Mouse (Mus musculus): ENCODE measurements around the gene Gnaq. TPM values are rescaled to one million over a fixed set of nuclear protein-coding genes. Genes with fewer than 3 reads are reported as not detected.
"Not testable (repeated sequence)": the region's sequence is repeated elsewhere in the genome, so short reads cannot be mapped to it uniquely, and the experiment has no call there.

Gene Gnaq
- total RNA-seq (2021) = 10 to 100 TPM; 47.2 to 53.6 TPM
- long read RNA-seq, experiment 1, full-length matches to known transcripts = 2 of 9 reads
- long read RNA-seq, experiment 1, partial matches to known transcripts = 6 of 9 reads
- long read RNA-seq, experiment 1, other reads (novel, unspliced or antisense) = 1 of 9 reads
- long read RNA-seq, experiment 2, full-length matches to known transcripts = 1 of 9 reads
- long read RNA-seq, experiment 2, partial matches to known transcripts = 0 of 9 reads
- long read RNA-seq, experiment 2, other reads (novel, unspliced or antisense) = 8 of 9 reads

- DNase-seq (ENCODE audit: low spot score in 2 of 2) = no peak
These were observed at the start of gene Gnaq for GRCm38 (mm10) chr19:16132791-16132864. Gene Gnaq (plus strand): TSS chr19:16132831.

DNA sequence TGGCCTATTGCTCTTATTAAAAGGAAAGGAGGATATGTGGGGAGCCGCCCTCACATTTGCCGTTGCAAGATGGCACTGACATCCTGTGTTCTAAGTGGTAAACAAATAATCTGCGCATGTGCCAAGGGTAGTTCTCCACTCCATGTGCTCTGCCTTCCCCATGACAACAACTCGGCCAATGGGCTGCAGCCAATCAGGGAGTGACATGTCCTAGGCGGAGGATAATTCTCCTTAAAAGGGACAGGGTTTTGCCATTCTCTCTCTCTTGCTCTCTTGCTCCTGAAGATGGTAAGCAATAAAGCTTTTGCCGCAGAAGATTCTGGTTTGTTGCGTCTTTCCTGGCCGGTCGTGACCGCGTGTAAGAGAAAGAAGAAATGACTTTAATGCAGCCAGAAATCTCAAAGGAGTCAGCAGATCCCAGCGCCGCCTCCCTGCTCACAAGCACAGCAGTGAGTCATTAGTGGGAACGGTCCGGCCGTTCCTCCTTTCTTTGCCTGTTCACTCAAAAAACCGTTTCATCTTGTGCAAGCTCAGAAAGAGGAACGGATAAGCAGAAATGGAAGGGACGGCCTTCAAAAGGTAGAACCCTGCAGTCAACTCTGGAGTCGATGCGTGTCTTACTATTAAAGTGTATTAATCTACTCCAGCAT, 48.5 kb upstream of the Gnaq start:
- DNase-seq (ENCODE audit: low spot score in 2 of 2) = not testable (repeated sequence)

- DNase-seq (ENCODE audit: low spot score in 2 of 2) = no peak
These were observed 47.4 kb upstream of the Gnaq start for GRCm38 (mm10) chr19:16085248-16085647.

DNA sequence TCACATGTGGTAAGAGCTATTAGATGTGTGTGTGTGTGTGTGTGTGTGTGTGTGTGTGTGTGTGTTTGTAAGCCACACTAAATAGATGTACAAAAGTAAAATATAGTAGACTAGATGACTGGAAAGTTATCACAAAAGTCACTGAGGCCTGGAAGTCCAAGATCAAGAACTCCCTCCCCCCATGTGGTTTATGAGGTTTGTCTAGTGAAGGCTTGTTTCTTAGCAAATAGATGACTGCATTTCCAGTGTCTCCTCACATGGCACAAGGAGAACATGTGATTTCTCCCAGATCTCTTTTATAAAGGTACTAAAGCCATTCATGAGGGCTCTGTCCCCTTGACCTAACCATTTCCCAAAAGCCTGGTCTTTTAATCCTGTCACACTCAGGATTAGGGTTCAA, 46.5 kb upstream of the Gnaq start:
- DNase-seq (ENCODE audit: low spot score in 2 of 2) = no peak

GRCm38 (mm10) chr19:16086581-16086980, 46.0 kb upstream of the Gnaq start:
- no peak for DNase-seq (ENCODE audit: low spot score in 2 of 2)

DNA sequence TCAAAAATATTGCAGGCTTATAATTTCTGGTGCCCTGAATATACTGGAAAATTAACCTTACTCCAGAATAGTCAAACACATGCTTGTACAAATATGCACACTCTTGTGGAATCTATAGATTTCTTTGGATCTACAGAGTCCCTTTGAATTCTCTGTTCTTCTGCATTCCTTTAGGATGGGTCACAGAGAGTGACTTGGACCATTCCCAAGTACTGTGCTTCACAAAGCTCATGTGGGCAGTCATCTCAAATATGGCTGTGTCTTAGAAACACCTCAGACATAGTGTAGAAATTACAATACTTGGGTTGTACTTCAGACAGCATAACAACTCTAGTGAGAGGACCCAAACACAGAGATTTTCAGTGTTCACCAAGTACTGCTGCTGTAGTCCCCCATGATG, 45.2 kb upstream of the Gnaq start:
- DNase-seq (ENCODE audit: low spot score in 2 of 2) = no peak

- DNase-seq (ENCODE audit: low spot score in 2 of 2) = no peak
These were observed 39.0 kb upstream of the Gnaq start for GRCm38 (mm10) chr19:16093616-16094015.

DNA sequence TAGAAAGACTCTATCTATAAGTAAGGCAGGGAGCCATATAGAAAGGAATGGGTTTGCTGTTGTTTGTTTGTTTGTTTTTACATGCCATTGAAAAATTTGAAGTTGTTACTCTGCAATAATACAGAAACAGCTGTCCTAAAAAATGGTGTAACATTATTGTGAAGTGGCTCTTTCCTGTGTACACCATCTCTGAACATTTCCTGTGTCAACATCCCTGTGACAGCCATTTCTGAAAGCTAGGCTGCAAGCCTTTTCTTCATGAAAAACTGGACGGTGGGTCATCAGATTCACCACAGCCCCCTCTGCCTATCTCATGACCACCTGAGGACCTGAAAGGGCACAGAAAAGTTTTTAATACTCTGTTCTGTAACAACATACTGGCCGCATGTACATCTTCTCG, 22.7 kb upstream of the Gnaq start:
- no peak for DNase-seq (ENCODE audit: low spot score in 2 of 2)

DNA sequence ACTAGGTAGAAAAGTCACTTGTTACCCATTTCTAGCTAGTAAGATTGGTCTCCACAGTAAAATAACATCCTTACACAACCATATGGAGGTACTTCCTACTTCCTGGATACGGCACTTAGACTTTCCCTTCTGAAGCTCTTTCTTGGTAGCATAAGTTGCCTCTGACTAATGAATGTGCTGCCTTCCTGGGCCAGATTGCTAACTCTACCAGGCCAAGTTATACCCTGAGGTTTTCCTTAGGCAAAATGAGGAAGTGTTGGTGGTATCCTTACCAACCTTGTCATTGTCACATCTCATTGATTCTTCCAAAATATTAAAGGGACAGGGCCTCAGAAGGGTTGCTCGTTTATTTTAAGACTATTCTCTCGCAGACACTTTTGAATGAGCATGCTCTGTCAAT, 22.0 kb upstream of the Gnaq start:
- DNase-seq (ENCODE audit: low spot score in 2 of 2) = no peak

DNA sequence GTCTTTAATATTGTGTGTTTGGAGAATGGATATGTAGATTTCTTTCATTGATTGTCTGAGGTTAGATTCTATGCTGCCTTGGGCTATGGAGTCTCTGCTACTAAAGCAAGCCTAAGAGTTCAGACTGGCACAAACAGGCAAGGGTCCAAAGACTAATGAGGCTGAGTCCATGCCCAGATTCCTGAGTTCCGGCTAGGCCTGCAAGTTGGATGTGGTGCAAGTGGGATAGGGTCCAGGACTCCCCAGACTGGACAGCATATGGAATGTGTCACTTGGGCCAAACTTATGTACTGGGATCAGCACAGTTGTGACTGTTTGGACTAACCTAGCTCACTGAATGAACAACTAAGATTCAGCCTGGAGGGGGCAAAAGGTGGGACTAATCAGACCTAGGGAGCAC, 19.3 kb upstream of the Gnaq start:
- DNase-seq (ENCODE audit: low spot score in 2 of 2) = no peak

DNA sequence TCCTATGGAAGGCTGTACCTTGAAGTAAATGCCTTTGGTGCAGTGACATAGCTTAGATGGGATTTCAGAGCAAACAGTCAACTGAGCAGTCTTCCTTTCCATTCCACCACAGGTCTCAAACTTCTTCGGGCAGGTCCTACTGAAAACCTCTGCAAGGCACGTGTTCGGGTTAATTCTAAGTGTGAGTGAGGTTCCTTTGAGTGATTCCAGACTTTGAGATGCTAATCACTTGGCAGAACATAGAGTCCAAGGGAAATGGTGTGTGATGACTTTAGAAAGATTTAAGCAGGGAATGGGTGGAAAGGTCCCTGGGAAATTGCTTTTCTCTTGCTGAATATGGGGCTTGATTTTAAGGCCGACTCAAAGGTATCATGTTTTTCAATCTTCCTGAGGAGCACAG, 14.2 kb upstream of the Gnaq start:
- no peak for DNase-seq (ENCODE audit: low spot score in 2 of 2)

GRCm38 (mm10) chr19:16121301-16121700, 11.3 kb upstream of the Gnaq start:
- no peak for DNase-seq (ENCODE audit: low spot score in 2 of 2)

GRCm38 (mm10) chr19:16128715-16129114, 3.9 kb upstream of the Gnaq start:
- no peak for DNase-seq (ENCODE audit: low spot score in 2 of 2)

GRCm38 (mm10) chr19:16129171-16129570, 3.5 kb upstream of the Gnaq start:
- no peak for DNase-seq (ENCODE audit: low spot score in 2 of 2)

GRCm38 (mm10) chr19:16130476-16130875, 2.2 kb upstream of the Gnaq start:
- DNase-seq (ENCODE audit: low spot score in 2 of 2) = no peak

- DNase-seq (ENCODE audit: low spot score in 2 of 2) = no peak
These were observed 800 bp upstream of the Gnaq start for GRCm38 (mm10) chr19:16131831-16132230.

- peak; percentile 88 to 91 for DNase-seq (ENCODE audit: low spot score in 2 of 2)
These were observed 266 bp upstream of the Gnaq start for GRCm38 (mm10) chr19:16132340-16132790.

DNA sequence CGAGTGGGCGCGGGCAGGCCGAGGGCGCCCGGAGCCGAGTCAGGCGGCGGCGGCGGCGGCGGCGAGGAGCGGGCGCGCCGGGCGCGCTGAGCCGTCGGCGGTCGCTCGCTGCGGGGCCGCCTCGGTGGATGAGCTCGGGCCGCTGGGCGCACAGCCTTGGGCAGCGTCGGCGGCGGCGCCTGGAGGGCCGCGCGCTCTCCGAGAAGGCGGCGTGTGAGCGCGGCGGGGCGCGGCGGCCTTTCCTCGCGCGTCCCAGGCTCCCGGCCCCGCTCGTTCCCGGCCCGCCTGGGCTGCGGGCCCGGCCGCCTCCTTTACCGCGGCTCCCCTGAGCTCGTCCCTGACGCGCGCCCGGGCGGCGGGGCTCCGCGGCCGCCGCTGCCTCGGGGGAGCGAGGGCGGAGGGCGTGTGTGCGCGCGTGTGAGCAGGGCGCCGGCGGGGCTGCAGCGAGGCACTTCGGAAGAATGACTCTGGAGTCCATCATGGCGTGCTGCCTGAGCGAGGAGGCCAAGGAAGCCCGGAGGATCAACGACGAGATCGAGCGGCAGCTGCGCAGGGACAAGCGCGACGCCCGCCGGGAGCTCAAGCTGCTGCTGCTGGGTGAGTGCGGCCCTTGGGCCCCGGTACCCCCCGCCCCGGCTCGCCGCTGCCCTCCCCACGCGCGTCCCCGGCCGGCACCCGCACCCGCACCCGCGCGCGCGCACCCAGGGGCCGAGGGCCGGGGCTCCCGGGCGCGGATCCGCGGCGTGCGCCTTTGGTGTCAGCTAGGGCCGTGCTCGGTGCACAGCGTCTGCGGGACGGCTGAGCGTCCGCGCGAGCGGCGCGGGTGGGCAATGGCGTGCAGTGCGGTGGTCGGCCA, 462 bp downstream of the Gnaq start:
- DNase-seq (ENCODE audit: low spot score in 2 of 2) = peak; percentile 62 to 69

DNA sequence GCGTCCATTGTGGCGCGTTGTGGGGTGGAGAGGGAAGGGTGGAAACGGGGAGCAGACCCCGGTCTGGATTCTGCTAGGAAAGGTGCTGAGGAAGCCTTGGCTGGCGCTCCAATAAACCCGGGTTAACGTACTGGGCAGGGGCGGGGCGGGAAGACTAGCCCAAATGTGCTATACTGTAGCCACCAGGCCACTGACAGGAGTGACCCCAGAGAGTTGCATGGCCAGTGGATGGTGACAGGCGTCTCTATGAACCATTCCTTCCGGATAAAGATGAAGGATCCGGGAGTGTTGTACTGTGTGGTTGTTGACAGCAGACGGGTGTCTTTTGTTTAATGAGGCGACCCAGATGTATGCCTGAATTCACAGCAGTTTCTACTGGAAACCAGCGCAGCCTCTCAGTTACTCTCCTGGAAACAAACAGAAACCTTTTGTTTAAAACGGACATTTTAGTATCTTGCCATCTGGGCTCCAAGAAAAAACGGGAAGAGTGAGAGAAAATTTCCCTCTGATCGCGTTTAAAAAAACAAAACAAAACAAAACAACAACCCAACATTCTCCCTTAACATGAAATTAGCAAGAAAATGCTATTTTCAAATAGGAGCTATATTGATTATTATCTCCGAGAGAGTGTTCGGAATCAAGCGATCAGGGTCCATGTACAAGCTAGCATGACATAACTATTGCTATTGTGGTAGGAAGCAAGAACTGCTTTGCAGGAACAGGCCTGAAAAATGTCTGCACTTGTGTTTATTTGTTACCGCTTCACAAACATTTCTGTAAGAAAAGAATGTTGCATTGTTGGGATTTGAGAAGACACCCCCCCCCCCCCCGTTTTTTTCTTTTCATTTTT, 1.3 kb downstream of the Gnaq start:
- DNase-seq (ENCODE audit: low spot score in 2 of 2) = no peak

DNA sequence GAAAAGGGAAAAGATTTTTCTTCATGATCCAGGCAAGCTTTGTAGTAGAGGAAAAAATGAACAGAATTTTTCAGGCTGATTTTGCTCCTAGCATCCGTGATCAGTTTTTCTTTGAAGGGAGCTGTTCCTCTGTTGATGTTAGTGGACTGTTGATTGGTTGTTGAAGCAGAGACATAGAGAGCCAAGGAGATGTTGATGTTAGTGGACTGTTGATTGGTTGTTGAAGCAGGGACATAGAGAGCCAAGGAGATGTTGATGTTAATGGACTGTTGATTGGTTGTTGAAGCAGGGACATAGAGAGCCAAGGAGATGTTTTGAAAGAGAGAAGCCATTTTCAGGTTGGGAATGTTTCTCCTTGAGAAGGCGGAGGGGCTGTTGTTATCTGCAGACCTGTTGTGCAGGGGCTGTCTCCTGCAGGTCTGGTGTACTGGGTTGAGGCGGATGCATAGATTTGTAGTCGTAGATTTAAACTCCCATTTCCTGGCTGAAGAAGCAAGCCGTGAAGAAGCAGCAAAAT, 5.5 kb downstream of the Gnaq start:
- DNase-seq (ENCODE audit: low spot score in 2 of 2) = no peak

DNA sequence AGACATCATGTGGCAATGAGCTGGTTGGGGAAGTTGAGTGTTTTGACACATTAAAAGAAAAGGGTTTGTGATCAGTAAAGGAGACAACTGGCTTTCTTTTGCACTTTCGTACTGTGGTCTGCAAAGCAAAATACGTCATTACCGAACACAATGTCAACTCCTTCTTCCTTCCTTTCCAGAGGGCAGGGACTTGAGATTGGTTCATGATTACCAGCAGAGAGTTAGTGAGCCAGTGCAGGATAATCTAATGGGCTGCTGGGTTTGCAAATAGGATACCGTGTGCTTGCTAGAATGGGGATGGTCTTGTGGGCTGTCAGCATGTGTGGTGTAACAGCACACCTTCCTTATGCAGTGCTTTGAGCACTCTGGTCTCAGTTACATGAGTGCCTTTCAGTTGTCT, 8.1 kb downstream of the Gnaq start:
- no peak for DNase-seq (ENCODE audit: low spot score in 2 of 2)
